Mouse (Mus musculus) cerebellum, adult 2 months (tissue): ENCODE measurements around the gene Ccdc167.

Experiments used
- CTCF ChIP-seq: fragments of 200-500 bp; IDR thresholded peaks from 2 replicates; pipeline ENCODE4 v1.5.1; 2011; ENCODE audit warnings: low read depth, mild to moderate bottlenecking, control low read depth, low read length, moderate library complexity, borderline replicate concordance; ENCODE audit not compliant: insufficient read depth
- POLR2A ChIP-seq: fragments of 200-500 bp; IDR thresholded peaks from 2 replicates; pipeline ENCODE4 v1.6.1; 2011; ENCODE audit warnings: low read length, control low read depth, borderline replicate concordance; ENCODE audit not compliant: insufficient read depth

DNA sequence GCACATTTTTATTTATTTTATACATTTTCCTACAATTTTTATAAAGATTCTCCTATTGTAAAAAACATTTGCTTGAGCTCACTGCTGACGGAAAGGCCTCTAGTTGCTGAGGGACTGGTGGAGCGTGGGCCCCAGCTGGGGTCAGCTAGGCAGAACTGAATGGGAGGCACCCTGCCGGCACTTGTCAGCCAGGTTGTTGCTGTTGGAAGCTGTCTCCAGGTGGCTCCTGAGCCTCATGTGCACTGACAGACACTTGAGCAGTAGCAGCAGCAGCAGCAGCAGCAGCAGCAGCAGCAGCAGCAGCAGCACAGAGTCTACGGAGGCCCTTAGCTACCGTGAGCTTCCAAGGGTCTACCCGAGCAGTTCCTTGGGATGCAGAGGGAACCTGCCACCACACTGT lies 29.5 kb downstream of the Ccdc167 start:
- TF ChIP-seq CTCF (no peak), POLR2A (no peak)
